Mouse (Mus musculus): ENCODE measurements at regions not wholly inside any gene's neighbourhood (a gene's known extent, or its start where the extent isn't known, plus 50 kb on each side); places are given as distances from the start of the nearest gene placed in this dataset.

GRCm38 (mm10) chr1:132820136-132820535, 59.9 kb upstream of the Lrrn2 start:
- DNase-seq (ENCODE audit: low spot score in 2 of 2), result no peak

GRCm38 (mm10) chr1:132818296-132818695, 61.8 kb upstream of the Lrrn2 start:
- no peak for DNase-seq (ENCODE audit: low spot score in 2 of 2)

GRCm38 (mm10) chr1:132817366-132817765, 62.7 kb upstream of the Lrrn2 start:
- DNase-seq (ENCODE audit: low spot score in 2 of 2), result no peak

GRCm38 (mm10) chr1:132805543-132805942, 63.9 kb upstream of the Nfasc start:
- DNase-seq (ENCODE audit: low spot score in 2 of 2), result no peak

- DNase-seq (ENCODE audit: low spot score in 2 of 2), result no peak
Measured at GRCm38 (mm10) chr1:132803842-132804241, 62.2 kb upstream of the Nfasc start.

GRCm38 (mm10) chr1:132802380-132802779, 60.8 kb upstream of the Nfasc start:
- DNase-seq (ENCODE audit: low spot score in 2 of 2), result peak in 1 of 2 experiments; percentile 59

GRCm38 (mm10) chr1:132800285-132800684, 58.7 kb upstream of the Nfasc start:
- DNase-seq (ENCODE audit: low spot score in 2 of 2), result no peak

GRCm38 (mm10) chr1:132799258-132799657, 57.7 kb upstream of the Nfasc start:
- DNase-seq (ENCODE audit: low spot score in 2 of 2), result no peak

GRCm38 (mm10) chr1:132794462-132794861, 52.9 kb upstream of the Nfasc start:
- DNase-seq (ENCODE audit: low spot score in 2 of 2), result no peak
